Mouse (Mus musculus): ENCODE results near the gene Skap1. TPM values are rescaled to one million over a fixed set of nuclear protein-coding genes. Genes with fewer than 3 reads are reported as not detected.

Skap1 gene
- polyA plus RNA-seq, 1 experiment from 2014 or later, result 0.23 TPM

DNA sequence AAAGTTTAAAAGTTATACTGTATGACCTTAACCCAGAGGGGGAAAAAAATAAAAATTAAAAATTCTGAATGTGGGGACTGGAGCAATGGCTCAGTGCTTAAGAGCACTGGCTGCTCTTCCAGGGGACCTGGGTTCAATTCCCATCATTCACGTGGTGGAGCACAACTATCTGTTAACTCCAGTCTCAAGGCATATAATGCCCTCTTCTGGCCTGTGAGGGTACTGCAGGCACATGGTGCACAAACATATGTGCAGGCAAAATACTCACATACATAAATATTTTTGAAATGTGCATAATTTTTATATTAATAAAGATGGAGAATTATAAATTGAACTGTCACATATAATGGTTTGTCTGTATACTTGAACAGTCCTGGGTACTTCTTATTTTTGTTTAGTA, 99.7 kb downstream of the Skap1 start:
- H3K4me1 ChIP-seq (ENCODE audit: control insufficient read depth in 2 of 2, insufficient read depth in 2 of 2, low read length in 2 of 2), result no peaks in the 10 kb centered on the region
- H3K4me2 ChIP-seq (ENCODE audit: low read length), result no peak overlapping the region
- no peaks in the 10 kb centered on the region for H3K9me3 ChIP-seq (ENCODE audit: control insufficient read depth, low read length)
- 50% methylated on average over 1 of the region's 1 CpGs for WGBS
- H3K4me3 ChIP-seq (ENCODE audit: control insufficient read depth in 1 of 2, insufficient read depth in 1 of 2, low read depth in 1 of 2, low read length in 2 of 2), result no peak overlapping the region
- no peak overlapping the region for H3K9ac ChIP-seq (ENCODE audit: low read length)
- no peaks in the 10 kb centered on the region for H3K36me3 ChIP-seq (ENCODE audit: control insufficient read depth, insufficient read depth, low read length)
- no peak for ATAC-seq (ENCODE audit: insufficient number of reproducible peaks, insufficient read depth, low FRiP score, low read depth)
- no peaks in the 10 kb centered on the region for H3K27me3 ChIP-seq (ENCODE audit: control insufficient read depth, insufficient read depth, low read length)
- no peak overlapping the region for H3K27ac ChIP-seq (replicated peaks in 1 of 2; ENCODE audit: control insufficient read depth in 1 of 2, insufficient read depth in 1 of 2, low read depth in 2 of 2, low read length in 2 of 2)

DNA sequence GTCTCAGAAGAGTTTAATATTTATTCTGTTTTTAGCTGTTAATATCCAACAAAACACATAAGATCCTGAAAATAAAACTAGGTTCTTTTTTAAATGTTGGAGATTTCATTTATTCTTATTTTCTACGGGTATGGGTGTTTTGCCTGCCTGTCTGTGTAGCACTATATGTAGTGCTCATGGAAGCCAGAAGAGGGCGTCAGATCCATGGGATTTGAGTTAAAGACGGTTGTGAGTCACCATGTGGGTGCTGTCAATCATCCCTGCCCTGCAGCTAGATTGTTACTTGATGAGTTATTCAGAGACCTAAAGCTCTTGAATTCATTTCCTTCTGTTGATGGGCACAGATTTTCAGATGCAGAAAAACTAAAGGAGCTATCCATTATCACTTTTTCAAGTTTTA, 108.1 kb downstream of the Skap1 start:
- no peak for ATAC-seq (ENCODE audit: insufficient number of reproducible peaks, insufficient read depth, low FRiP score, low read depth)
- Histone ChIP-seq H3K4me3 (ENCODE audit: control insufficient read depth in 1 of 2, insufficient read depth in 1 of 2, low read depth in 1 of 2, low read length in 2 of 2) (no peak overlapping the region), H3K4me1 (ENCODE audit: control insufficient read depth in 2 of 2, insufficient read depth in 2 of 2, low read length in 2 of 2) (no peaks in the 10 kb centered on the region), H3K9ac (ENCODE audit: low read length) (no peak overlapping the region), H3K36me3 (ENCODE audit: control insufficient read depth, insufficient read depth, low read length) (no peaks in the 10 kb centered on the region), H3K9me3 (ENCODE audit: control insufficient read depth, low read length) (no peaks in the 10 kb centered on the region), H3K4me2 (ENCODE audit: low read length) (no peak overlapping the region), H3K27me3 (ENCODE audit: control insufficient read depth, insufficient read depth, low read length) (peaks cover 15% of the 10 kb centered on the region; the same call in 1 of the 2 replicates), H3K27ac (replicated peaks in 1 of 2; ENCODE audit: control insufficient read depth in 1 of 2, insufficient read depth in 1 of 2, low read depth in 2 of 2, low read length in 2 of 2) (no peak overlapping the region)
- WGBS, result 37% methylated on average over 3 of the region's 3 CpGs

- Histone ChIP-seq H3K4me2 (ENCODE audit: low read length) (no peak overlapping the region), H3K27me3 (ENCODE audit: control insufficient read depth, insufficient read depth, low read length) (peaks cover 28% of the 10 kb centered on the region), H3K36me3 (ENCODE audit: control insufficient read depth, insufficient read depth, low read length) (no peaks in the 10 kb centered on the region), H3K4me1 (ENCODE audit: control insufficient read depth in 2 of 2, insufficient read depth in 2 of 2, low read length in 2 of 2) (no peaks in the 10 kb centered on the region), H3K4me3 (ENCODE audit: control insufficient read depth in 1 of 2, insufficient read depth in 1 of 2, low read depth in 1 of 2, low read length in 2 of 2) (no peak overlapping the region), H3K27ac (replicated peaks in 1 of 2; ENCODE audit: control insufficient read depth in 1 of 2, insufficient read depth in 1 of 2, low read depth in 2 of 2, low read length in 2 of 2) (no peak overlapping the region), H3K9ac (ENCODE audit: low read length) (no peak overlapping the region), H3K9me3 (ENCODE audit: control insufficient read depth, low read length) (no peaks in the 10 kb centered on the region)
- WGBS, result 61% methylated on average over 14 of the region's 14 CpGs
- no peak for ATAC-seq (ENCODE audit: insufficient number of reproducible peaks, insufficient read depth, low FRiP score, low read depth)
These were observed 112.4 kb downstream of the Skap1 start for GRCm38 (mm10) chr11:96576491-96577427.

DNA sequence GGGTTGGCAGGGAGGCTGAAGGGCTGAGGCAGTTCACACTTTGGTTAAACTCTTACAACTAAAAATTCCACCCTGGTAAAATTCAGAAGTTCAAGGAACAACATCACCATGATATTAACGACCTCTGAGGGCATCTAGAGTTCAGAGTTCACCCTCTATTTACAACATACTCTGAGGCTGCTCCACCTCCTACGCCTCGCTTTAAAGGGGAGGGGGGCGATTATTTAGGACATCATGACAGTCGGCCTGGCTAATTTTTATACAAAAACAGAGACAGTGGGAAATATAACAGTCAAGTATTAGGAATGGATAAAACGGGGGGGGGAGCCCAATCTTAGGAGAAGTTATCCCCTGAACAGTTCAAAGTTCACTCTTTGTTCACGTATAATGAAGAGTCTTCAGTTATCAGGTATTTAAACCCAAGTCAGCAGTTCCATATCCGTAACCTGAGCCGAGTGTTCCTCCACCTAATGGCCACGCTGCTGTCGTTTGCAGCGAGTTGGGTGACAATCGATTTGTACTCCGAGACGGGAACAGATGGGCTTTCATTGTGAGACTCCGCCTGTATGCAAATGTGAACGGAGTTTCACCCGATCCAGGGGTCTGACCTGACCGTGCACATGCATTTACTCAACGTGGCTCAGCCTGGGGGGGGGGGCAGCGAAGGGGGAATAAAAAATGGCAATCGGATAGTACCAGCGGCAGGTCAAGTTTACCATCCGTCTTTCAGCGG, 114.3 kb downstream of the Skap1 start:
- ATAC-seq (ENCODE audit: insufficient number of reproducible peaks, insufficient read depth, low FRiP score, low read depth), result no peak
- Histone ChIP-seq H3K4me2 (ENCODE audit: low read length) (peak overlapping the region; percentile 47), H3K9ac (ENCODE audit: low read length) (no peak overlapping the region; the same call in 1 of the 2 replicates), H3K36me3 (ENCODE audit: control insufficient read depth, insufficient read depth, low read length) (no peaks in the 10 kb centered on the region), H3K4me3 (ENCODE audit: control insufficient read depth in 1 of 2, insufficient read depth in 1 of 2, low read depth in 1 of 2, low read length in 2 of 2) (no peak overlapping the region), H3K9me3 (ENCODE audit: control insufficient read depth, low read length) (no peaks in the 10 kb centered on the region), H3K27ac (replicated peaks in 1 of 2; ENCODE audit: control insufficient read depth in 1 of 2, insufficient read depth in 1 of 2, low read depth in 2 of 2, low read length in 2 of 2) (no peak overlapping the region), H3K4me1 (ENCODE audit: control insufficient read depth in 2 of 2, insufficient read depth in 2 of 2, low read length in 2 of 2) (no peaks in the 10 kb centered on the region), H3K27me3 (ENCODE audit: control insufficient read depth, insufficient read depth, low read length) (peaks cover 24% of the 10 kb centered on the region)
- 26% methylated on average over 25 of the region's 25 CpGs for WGBS

DNA sequence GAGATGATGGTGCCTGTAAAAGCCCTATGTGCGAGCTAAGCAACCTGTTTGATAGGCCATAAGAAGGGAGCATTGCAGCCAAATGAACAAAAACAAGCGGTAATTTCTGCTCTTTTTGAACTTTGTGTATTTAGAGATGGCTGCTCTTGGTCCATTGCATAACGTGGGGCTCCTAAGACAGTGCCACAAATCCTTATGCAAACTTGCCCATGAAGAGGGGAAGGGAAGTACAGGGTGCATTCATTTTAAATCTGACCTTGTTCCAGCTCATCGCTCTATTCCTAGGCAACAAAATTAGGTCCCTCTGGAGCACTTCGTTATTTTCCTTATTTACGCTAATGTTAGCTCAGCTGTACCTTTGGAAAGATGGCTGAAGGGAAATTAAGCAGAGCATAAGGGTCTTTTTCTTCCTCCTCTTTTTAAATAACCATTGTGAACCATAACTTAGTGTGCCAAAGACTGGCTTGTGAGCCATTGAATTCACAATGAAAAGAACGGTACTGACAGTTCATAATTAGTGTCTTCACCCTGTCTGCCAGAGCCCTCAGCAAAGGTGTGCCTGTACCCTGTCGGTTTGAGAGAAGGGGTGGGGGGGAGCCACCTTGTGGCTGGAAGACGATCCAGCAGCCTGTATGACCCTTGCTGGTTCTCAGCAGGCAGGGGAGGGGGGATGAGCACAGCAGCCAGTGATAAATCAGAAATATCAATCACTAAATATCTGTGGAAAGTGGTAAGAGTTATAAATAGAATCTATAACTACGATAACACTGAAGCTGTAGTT, 117.4 kb downstream of the Skap1 start:
- Histone ChIP-seq H3K27me3 (ENCODE audit: control insufficient read depth, insufficient read depth, low read length) (peaks cover 19% of the 10 kb centered on the region), H3K9me3 (ENCODE audit: control insufficient read depth, low read length) (no peaks in the 10 kb centered on the region), H3K4me3 (ENCODE audit: control insufficient read depth in 1 of 2, insufficient read depth in 1 of 2, low read depth in 1 of 2, low read length in 2 of 2) (no peak overlapping the region), H3K4me2 (ENCODE audit: low read length) (no peak overlapping the region), H3K9ac (ENCODE audit: low read length) (no peak overlapping the region), H3K27ac (replicated peaks in 1 of 2; ENCODE audit: control insufficient read depth in 1 of 2, insufficient read depth in 1 of 2, low read depth in 2 of 2, low read length in 2 of 2) (no peak overlapping the region), H3K4me1 (ENCODE audit: control insufficient read depth in 2 of 2, insufficient read depth in 2 of 2, low read length in 2 of 2) (no peaks in the 10 kb centered on the region), H3K36me3 (ENCODE audit: control insufficient read depth, insufficient read depth, low read length) (no peaks in the 10 kb centered on the region)
- WGBS, result 49% methylated on average over 10 of the region's 10 CpGs
- no peak for ATAC-seq (ENCODE audit: insufficient number of reproducible peaks, insufficient read depth, low FRiP score, low read depth)

DNA sequence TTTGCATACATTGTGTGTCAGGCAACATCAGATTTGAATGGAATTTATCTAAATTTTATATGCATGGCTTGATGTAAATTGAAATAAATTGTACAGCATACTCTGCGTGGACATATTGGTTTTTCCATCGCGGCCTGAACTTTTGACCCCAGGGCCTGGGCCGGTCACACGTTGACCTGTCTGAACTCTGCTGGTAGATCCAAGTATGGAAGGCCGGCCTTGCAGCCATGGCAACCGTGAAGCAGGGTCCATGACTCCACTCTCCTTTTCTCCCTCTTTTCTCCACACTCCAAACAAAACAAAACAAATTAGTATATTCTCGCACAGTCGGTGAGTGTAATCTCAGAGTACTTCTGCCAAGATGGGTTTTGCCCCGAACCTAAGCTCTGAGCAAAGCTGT, 118.2 kb downstream of the Skap1 start:
- H3K9me3 ChIP-seq (ENCODE audit: control insufficient read depth, low read length), result no peaks in the 10 kb centered on the region
- peaks cover 20% of the 10 kb centered on the region for H3K27me3 ChIP-seq (ENCODE audit: control insufficient read depth, insufficient read depth, low read length)
- H3K4me3 ChIP-seq (ENCODE audit: control insufficient read depth in 1 of 2, insufficient read depth in 1 of 2, low read depth in 1 of 2, low read length in 2 of 2), result no peak overlapping the region
- no peaks in the 10 kb centered on the region for H3K36me3 ChIP-seq (ENCODE audit: control insufficient read depth, insufficient read depth, low read length)
- no peaks in the 10 kb centered on the region for H3K4me1 ChIP-seq (ENCODE audit: control insufficient read depth in 2 of 2, insufficient read depth in 2 of 2, low read length in 2 of 2)
- no peak overlapping the region for H3K9ac ChIP-seq (ENCODE audit: low read length)
- ATAC-seq (ENCODE audit: insufficient number of reproducible peaks, insufficient read depth, low FRiP score, low read depth), result no peak
- H3K27ac ChIP-seq (replicated peaks in 1 of 2; ENCODE audit: control insufficient read depth in 1 of 2, insufficient read depth in 1 of 2, low read depth in 2 of 2, low read length in 2 of 2), result no peak overlapping the region
- H3K4me2 ChIP-seq (ENCODE audit: low read length), result no peak overlapping the region
- WGBS, result 53% methylated on average over 10 of the region's 10 CpGs

DNA sequence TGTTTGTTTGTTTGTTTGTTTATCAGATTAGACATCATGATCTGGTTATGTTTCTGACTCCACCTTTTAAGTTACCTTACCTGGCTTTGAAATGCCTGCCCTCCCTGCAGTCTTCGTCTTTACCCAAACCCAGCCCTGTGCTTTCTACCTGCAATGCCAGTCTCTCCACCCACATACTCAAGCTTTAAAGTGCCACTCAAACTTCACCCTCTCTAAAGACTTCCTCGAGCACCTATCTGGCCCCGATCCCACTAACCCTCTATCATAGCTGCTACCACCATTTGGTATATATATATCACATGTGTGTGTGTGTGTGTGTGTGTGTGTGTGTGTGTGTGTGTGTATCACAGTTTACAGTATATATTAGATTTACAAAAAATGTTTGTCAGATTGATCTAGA, 125.4 kb downstream of the Skap1 start:
- H3K36me3 ChIP-seq (ENCODE audit: control insufficient read depth, insufficient read depth, low read length), result no peaks in the 10 kb centered on the region
- no peak overlapping the region for H3K4me2 ChIP-seq (ENCODE audit: low read length)
- H3K9me3 ChIP-seq (ENCODE audit: control insufficient read depth, low read length), result no peaks in the 10 kb centered on the region
- no peak for ATAC-seq (ENCODE audit: insufficient number of reproducible peaks, insufficient read depth, low FRiP score, low read depth)
- peaks cover 12% of the 10 kb centered on the region for H3K27me3 ChIP-seq (ENCODE audit: control insufficient read depth, insufficient read depth, low read length)
- H3K27ac ChIP-seq (replicated peaks in 1 of 2; ENCODE audit: control insufficient read depth in 1 of 2, insufficient read depth in 1 of 2, low read depth in 2 of 2, low read length in 2 of 2), result no peak overlapping the region
- no peak overlapping the region for H3K4me3 ChIP-seq (ENCODE audit: control insufficient read depth in 1 of 2, insufficient read depth in 1 of 2, low read depth in 1 of 2, low read length in 2 of 2)
- WGBS, result 75% methylated on average over 3 of the region's 3 CpGs
- H3K4me1 ChIP-seq (ENCODE audit: control insufficient read depth in 2 of 2, insufficient read depth in 2 of 2, low read length in 2 of 2), result no peaks in the 10 kb centered on the region
- no peak overlapping the region for H3K9ac ChIP-seq (ENCODE audit: low read length)
